Mouse (Mus musculus): Measurements from ENCODE around the gene Mbtd1. TPM values are rescaled to one million over a fixed set of nuclear protein-coding genes. Genes with fewer than 3 reads are reported as not detected.

Mbtd1 gene
- 36.2 TPM for polyA plus RNA-seq (2017; shearing (Covaris generic))

DNA sequence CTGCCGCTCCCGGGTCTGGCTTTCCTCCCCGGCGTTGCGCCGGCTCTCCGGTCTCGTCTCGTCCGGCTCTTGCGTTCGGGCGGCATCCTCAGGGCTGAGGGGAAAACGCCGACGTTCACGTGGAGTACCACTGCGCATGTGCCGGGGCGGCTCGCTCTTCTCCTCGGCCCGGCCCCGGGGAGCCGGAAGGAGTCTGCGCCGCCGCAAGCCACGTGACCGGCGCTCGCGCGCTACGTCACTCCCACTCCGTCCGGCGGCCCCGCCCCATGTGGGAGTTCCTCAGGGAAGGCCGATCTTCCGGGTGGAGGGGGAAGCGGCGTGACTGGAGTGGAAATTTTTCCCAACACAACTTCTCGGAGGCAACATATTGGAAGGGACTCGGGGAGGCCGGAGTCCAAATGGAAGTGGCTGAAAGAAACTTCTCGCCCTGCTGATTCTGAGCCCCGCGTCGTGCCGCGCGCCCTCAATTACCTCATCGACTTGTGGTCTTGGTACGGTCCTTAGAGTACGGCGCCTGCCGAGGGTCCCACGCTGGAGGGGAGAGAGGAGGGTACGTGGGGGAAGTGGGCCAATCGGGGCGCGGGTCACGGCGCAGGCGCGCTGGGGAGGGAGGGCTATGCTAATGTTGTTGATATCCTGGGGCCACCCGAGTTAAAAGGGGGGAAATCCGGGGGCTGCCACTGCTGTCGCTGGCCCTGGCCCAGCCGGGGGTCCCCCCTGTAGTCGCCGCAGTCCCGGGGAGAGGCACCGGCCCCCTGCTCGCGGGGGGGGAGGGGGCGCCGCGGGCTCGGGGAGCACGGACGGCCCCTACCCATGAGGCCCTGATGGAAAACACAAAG is at the start of gene Mbtd1, which contains the start of gene Utp18:
Mbtd1 (plus strand) TSS at position 281 of the 839 bp plus-strand sequence.
Utp18 (minus strand) TSS at position 195 of the 839 bp plus-strand sequence.

DNA sequence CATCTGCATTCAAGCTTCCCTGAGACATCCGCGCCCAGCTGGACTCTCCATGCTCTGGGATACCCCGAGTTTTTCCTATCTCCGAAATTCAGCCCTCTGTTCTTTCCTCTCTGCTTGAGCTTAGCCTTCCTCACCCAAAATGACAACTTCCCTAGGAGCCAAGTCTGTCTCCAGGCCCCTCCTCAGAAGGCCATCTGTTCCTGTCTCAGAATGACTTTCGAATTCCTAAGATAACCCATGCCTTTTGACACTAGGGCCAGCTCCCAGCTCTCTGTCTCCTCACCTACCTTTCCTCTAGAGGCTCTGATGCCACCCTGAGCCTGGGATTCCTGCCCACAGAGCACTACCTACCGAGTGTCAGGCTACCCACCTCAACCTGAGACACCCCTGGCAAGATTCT is 70.5 kb downstream of the Mbtd1 start, which contains the start of gene Nme2:
Nme2 (minus strand) TSS at position 101 of the 400 bp plus-strand sequence.

DNA sequence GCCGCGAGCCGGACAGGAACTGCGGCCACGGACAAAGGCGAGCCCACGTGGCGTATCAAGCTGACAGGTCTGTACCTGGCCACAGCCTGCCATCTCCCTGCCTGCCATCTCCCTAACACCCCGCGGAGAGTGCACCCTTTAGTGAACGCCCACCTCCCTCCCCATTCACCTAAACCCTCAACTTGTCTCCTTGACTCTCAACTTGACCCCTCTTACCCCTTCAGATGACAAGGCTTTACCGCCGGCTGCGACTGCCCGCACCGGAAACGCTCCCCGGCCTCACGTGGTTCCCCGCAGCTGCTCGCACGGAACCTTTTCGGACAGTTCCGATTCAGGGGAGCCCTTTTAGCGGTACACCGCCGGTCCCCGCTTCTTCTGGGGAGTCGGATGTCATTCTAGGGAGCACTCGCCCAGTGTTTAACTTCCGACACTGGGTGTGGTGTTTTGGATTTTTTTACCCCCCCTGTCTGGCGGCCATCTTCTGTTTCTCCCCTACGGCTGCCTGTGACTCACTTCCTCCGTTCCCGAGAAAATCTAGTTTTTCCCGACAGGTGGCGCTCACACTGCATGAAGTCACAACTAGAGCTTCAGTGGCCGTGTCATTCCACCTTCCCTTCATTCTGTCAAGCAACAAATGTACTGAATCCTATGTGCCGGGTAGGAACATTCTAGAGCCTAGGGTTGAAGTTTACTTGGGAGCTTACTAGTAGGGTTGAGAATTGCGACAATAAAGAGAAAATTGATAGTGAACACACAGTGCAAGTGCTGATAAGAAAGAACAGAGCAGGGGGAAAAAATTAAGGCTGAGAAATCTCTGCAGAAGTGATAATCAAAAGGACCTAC is 82.6 kb downstream of the Mbtd1 start, which contains the start of the genes Gm20390 and Nme1:
Gm20390 (minus strand) TSS at position 289 of the 843 bp plus-strand sequence.
Nme1 (minus strand) TSS at position 517 of the 843 bp plus-strand sequence.

DNA sequence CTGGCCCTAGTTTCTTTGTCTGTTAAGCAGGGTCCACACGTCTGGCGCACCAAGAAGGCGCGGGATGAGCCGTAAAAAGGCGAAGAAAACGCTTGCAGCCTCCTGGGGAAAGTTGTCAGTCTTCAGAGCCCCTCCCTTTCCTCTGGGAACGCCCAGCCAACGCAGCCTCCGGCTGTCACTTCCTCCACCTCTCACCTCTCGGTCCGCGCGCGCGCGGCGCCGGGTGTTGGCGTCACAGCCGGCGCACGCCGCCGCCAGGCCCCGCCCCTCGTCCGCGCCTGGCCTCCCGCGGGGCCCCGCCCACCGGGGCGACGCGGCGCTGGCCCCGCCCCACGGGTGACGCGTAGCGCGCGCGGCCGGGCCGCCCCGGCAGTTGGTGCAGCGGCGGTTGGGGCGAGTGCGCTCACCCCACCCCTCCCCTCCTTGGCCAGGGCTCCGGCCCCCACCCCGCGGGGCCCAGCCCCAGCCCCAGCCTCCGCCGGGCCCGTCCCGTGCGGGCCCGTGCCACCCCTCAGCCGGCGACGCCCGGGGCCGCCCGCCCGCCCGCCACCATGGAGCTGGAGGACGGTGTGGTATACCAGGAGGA is 110.2 kb downstream of the Mbtd1 start, which contains the start of gene Spag9:
Spag9 (plus strand) TSS at position 372 of the 586 bp plus-strand sequence.

Other genes starting within 250 kb of the Mbtd1 start
- 20.9 TPM for gene Utp18, start 86 bp upstream of the Mbtd1 start, polyA plus RNA-seq (2017; shearing (Covaris generic))
- gene Nme2, start 70.4 kb downstream of the Mbtd1 start, polyA plus RNA-seq (2017; shearing (Covaris generic)) = 139 TPM
- 254 TPM for gene Gm20390, start 82.4 kb downstream of the Mbtd1 start, polyA plus RNA-seq (2017; shearing (Covaris generic))
- 130 TPM for gene Nme1, start 82.7 kb downstream of the Mbtd1 start, polyA plus RNA-seq (2017; shearing (Covaris generic))
- gene Spag9, start 110.2 kb downstream of the Mbtd1 start, polyA plus RNA-seq (2017; shearing (Covaris generic)) = 9.3 TPM